ENCODE assay signal across 20 mouse cellular contexts in the genomic region with DNA sequence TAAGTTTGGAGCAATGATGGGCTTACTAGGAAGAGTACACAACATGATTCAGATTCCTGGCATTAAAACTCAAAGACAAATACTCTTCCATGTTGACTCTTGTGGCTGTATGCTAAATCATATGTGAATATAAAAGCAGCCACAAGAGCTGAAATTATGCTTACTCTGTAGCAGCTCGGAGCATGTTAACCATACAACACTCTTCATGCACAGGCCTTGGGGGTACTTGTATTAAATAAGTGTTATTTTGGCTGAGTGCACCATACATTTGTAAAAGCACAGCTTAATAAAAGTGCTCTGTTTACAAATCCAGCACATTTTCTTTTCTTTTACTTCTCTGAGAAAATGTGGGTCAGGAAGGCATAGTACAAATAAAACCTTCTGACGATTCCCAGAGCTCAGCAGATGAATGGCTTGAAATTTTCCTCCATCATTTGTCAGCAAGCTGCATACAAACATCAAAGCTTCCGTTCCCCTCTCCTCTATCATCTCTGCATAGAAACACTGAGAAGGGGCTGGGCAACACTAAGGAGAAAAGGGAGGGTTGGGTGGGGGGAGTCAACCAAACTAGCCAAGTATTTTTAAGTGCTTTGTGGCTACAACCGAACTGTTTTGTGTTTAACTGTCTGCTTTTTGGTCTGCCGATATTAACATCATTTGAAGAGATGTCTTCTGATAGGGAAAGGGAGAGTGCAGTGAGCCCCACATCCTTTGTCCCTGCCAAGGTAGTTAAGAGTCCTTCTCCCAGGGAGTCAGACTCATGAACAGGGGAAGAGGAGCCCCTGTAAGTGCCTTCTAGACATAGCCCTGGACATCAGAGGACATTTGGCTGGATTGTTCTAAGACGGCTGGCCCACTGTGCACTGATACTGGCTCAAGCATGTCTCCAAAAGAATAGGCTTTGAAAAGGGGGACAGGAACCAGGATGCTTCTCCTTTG.
DNase-seq lines count a peak whose midpoint lies in the region; ATAC-seq and TF ChIP-seq lines count a peak whose summit lies in the region.
"Had no signal": no experiment of that assay in that cellular context is flagged by ENCODE, and none has a peak within 500 bp of the region (broad histone marks: within the 10 kb centered on the region; RNA-seq: fewer than 3 reads in every experiment).

No protein-coding gene starts in this region.

- no peaks in the 10 kb centered on the region for H3K36me3 ChIP-seq in forebrain, postnatal 0 days (ENCODE audit: insufficient read depth)
- no peaks in the 10 kb centered on the region for H3K36me3 ChIP-seq in forebrain, embryonic 11.5 days (ENCODE audit: control insufficient read depth, insufficient read depth, low read length)
- H3K36me3 ChIP-seq in midbrain, embryonic 10.5 days: no peaks in the 10 kb centered on the region
- no peaks in the 10 kb centered on the region for H3K36me3 ChIP-seq in midbrain, embryonic 13.5 days
- no peaks in the 10 kb centered on the region for H3K36me3 ChIP-seq in limb, embryonic 13.5 days
- H3K36me3 ChIP-seq in stomach, postnatal 0 days (ENCODE audit: control insufficient read depth, insufficient read depth, low read length): no peaks in the 10 kb centered on the region
- H3K36me3 ChIP-seq in hindbrain, embryonic 16.5 days (ENCODE audit: control insufficient read depth, insufficient read depth, low read length): no peaks in the 10 kb centered on the region
- H3K36me3 ChIP-seq: forebrain, embryonic 12.5 days; kidney, embryonic 15.5 days had no signal

- WGBS in forebrain, postnatal 0 days: 42% methylated on average over 6 of the region's 6 CpGs
- WGBS in forebrain, embryonic 11.5 days: 66% methylated on average over 6 of the region's 6 CpGs
- WGBS in midbrain, embryonic 10.5 days: 78% methylated on average over 6 of the region's 6 CpGs
- 58% methylated on average over 6 of the region's 6 CpGs for WGBS in midbrain, embryonic 13.5 days
- 40% methylated on average over 6 of the region's 6 CpGs for WGBS in limb, embryonic 13.5 days
- WGBS in stomach, postnatal 0 days: 26% methylated on average over 6 of the region's 6 CpGs
- WGBS in hindbrain, embryonic 16.5 days: 52% methylated on average over 6 of the region's 6 CpGs

- H3K9ac ChIP-seq in forebrain, postnatal 0 days: no peak overlapping the region
- H3K9ac ChIP-seq in forebrain, embryonic 11.5 days (ENCODE audit: low read length): no peak overlapping the region
- H3K9ac ChIP-seq in midbrain, embryonic 13.5 days (replicated peaks): no peak overlapping the region
- no peak overlapping the region for H3K9ac ChIP-seq in limb, embryonic 13.5 days
- no peak overlapping the region for H3K9ac ChIP-seq in stomach, postnatal 0 days (ENCODE audit: low read length)
- no peak overlapping the region for H3K9ac ChIP-seq in hindbrain, embryonic 16.5 days (ENCODE audit: low read depth, low read length)
- H3K9ac ChIP-seq: forebrain, embryonic 12.5 days; kidney, embryonic 15.5 days had no signal

- intact Hi-C loops in gastrocnemius, postnatal 36 days (cut with DNase I): no loop called here

- ATAC-seq in forebrain, postnatal 0 days: peak; percentile 54; the same call in 1 of the 2 replicates
- ATAC-seq in forebrain, embryonic 11.5 days (replicated peaks; ENCODE audit: low FRiP score): no peak
- no peak for ATAC-seq in midbrain, embryonic 13.5 days
- ATAC-seq in limb, embryonic 13.5 days (ENCODE audit: low FRiP score, low read depth): no peak
- ATAC-seq in stomach, postnatal 0 days (ENCODE audit: low FRiP score, low TSS enrichment): peak; percentile 49; the same call in 1 of the 2 replicates
- no peak for ATAC-seq in hindbrain, embryonic 16.5 days
- ATAC-seq: hindbrain, postnatal 0 days had no signal

- no peaks in the 10 kb centered on the region for H3K9me3 ChIP-seq in forebrain, postnatal 0 days (ENCODE audit: low read length)
- H3K9me3 ChIP-seq in forebrain, embryonic 11.5 days (ENCODE audit: control insufficient read depth, low read length): no peaks in the 10 kb centered on the region
- no peaks in the 10 kb centered on the region for H3K9me3 ChIP-seq in midbrain, embryonic 10.5 days (replicated peaks)
- no peaks in the 10 kb centered on the region for H3K9me3 ChIP-seq in midbrain, embryonic 13.5 days
- no peaks in the 10 kb centered on the region for H3K9me3 ChIP-seq in limb, embryonic 13.5 days
- no peaks in the 10 kb centered on the region for H3K9me3 ChIP-seq in stomach, postnatal 0 days (ENCODE audit: control insufficient read depth, low read length)
- no peaks in the 10 kb centered on the region for H3K9me3 ChIP-seq in hindbrain, embryonic 16.5 days (ENCODE audit: control insufficient read depth, low read length)
- H3K9me3 ChIP-seq: forebrain, embryonic 12.5 days; kidney, embryonic 15.5 days had no signal

- DNase-seq in forebrain, postnatal 0 days: no peak
- DNase-seq in forebrain, embryonic 11.5 days (ENCODE audit: low spot score): no peak
- DNase-seq in midbrain, embryonic 10.5 days (ENCODE audit: low spot score): no peak
- DNase-seq in stomach, postnatal 0 days (ENCODE audit: low spot score): no peak
- no peak for DNase-seq in gastrocnemius, postnatal 36 days
- DNase-seq: adrenal gland, postnatal 10 days; cerebellum, adult 9-11 months; embryo, embryonic 11 days; heart, adult 18-20 months; thymus, postnatal 25 days had no signal

- H3K27ac ChIP-seq in forebrain, postnatal 0 days (ENCODE audit: low read depth, low read length): no peak overlapping the region
- H3K27ac ChIP-seq in forebrain, embryonic 11.5 days (ENCODE audit: low read depth, low read length): no peak overlapping the region
- H3K27ac ChIP-seq in midbrain, embryonic 10.5 days (replicated peaks): 0 out of 2 replicates have a peak overlapping the region, but pooled peaks have one; percentile 28
- no peak overlapping the region for H3K27ac ChIP-seq in midbrain, embryonic 13.5 days
- peak overlapping the region; percentile 76 for H3K27ac ChIP-seq in limb, embryonic 13.5 days
- H3K27ac ChIP-seq in stomach, postnatal 0 days (replicated peaks): 0 out of 2 replicates have a peak overlapping the region, but pooled peaks have one; percentile 37
- no peak overlapping the region for H3K27ac ChIP-seq in hindbrain, embryonic 16.5 days (ENCODE audit: low read depth, low read length)
- H3K27ac ChIP-seq: forebrain, embryonic 12.5 days; hindbrain, postnatal 0 days; kidney, embryonic 15.5 days; left cerebral cortex, adult 2 months had no signal

- no peak overlapping the region for H3K4me3 ChIP-seq in forebrain, postnatal 0 days (ENCODE audit: low read depth, low read length)
- H3K4me3 ChIP-seq in forebrain, embryonic 11.5 days (ENCODE audit: low read depth, low read length): no peak overlapping the region
- no peak overlapping the region for H3K4me3 ChIP-seq in midbrain, embryonic 10.5 days
- H3K4me3 ChIP-seq in midbrain, embryonic 13.5 days (replicated peaks): no peak overlapping the region
- no peak overlapping the region for H3K4me3 ChIP-seq in limb, embryonic 13.5 days
- H3K4me3 ChIP-seq in stomach, postnatal 0 days (ENCODE audit: low read depth, low read length): no peak overlapping the region
- H3K4me3 ChIP-seq in hindbrain, embryonic 16.5 days (ENCODE audit: low read length): no peak overlapping the region
- H3K4me3 ChIP-seq: forebrain, embryonic 12.5 days; kidney, embryonic 15.5 days; layer of hippocampus, adult 2 months; left cerebral cortex, adult 2 months had no signal

- TF ChIP-seq EP300 in stomach, postnatal 0 days (optimal IDR thresholded peaks at IDR 0.05): no peak

- H3K4me1 ChIP-seq in forebrain, postnatal 0 days (ENCODE audit: insufficient read depth): no peaks in the 10 kb centered on the region
- no peaks in the 10 kb centered on the region for H3K4me1 ChIP-seq in forebrain, embryonic 11.5 days (replicated peaks; ENCODE audit: control insufficient read depth, insufficient read depth, low read length)
- H3K4me1 ChIP-seq in midbrain, embryonic 10.5 days: peaks cover 7% of the 10 kb centered on the region; the same call in 1 of the 2 replicates
- H3K4me1 ChIP-seq in midbrain, embryonic 13.5 days (replicated peaks): peaks cover 3% of the 10 kb centered on the region
- peaks cover 24% of the 10 kb centered on the region for H3K4me1 ChIP-seq in limb, embryonic 13.5 days
- no peaks in the 10 kb centered on the region for H3K4me1 ChIP-seq in stomach, postnatal 0 days (replicated peaks; ENCODE audit: control insufficient read depth, insufficient read depth)
- H3K4me1 ChIP-seq in hindbrain, embryonic 16.5 days (ENCODE audit: control insufficient read depth, insufficient read depth, low read depth, low read length): no peaks in the 10 kb centered on the region
- H3K4me1 ChIP-seq: forebrain, embryonic 12.5 days had no signal

- TF ChIP-seq CTCF in forebrain, postnatal 0 days (IDR thresholded peaks at IDR 0.05; ENCODE audit: low read depth): no peak
- TF ChIP-seq CTCF in stomach, postnatal 0 days (IDR thresholded peaks at IDR 0.05; ENCODE audit: low read depth): no peak

- no peak overlapping the region for H3K4me2 ChIP-seq in forebrain, postnatal 0 days (ENCODE audit: low read depth)
- H3K4me2 ChIP-seq in forebrain, embryonic 11.5 days (ENCODE audit: low read depth, low read length, severe bottlenecking): no peak overlapping the region
- no peak overlapping the region for H3K4me2 ChIP-seq in midbrain, embryonic 13.5 days (replicated peaks)
- no peak overlapping the region for H3K4me2 ChIP-seq in limb, embryonic 13.5 days (replicated peaks)
- no peak overlapping the region for H3K4me2 ChIP-seq in stomach, postnatal 0 days (replicated peaks; ENCODE audit: low read depth)
- no peak overlapping the region for H3K4me2 ChIP-seq in hindbrain, embryonic 16.5 days (ENCODE audit: low read length)
- H3K4me2 ChIP-seq: forebrain, embryonic 12.5 days; kidney, embryonic 15.5 days; liver, embryonic 11.5 days had no signal

- no peaks in the 10 kb centered on the region for H3K27me3 ChIP-seq in forebrain, postnatal 0 days (ENCODE audit: insufficient read depth, low read length)
- no peaks in the 10 kb centered on the region for H3K27me3 ChIP-seq in forebrain, embryonic 11.5 days (ENCODE audit: control insufficient read depth, insufficient read depth, low read length)
- H3K27me3 ChIP-seq in midbrain, embryonic 10.5 days (ENCODE audit: low read depth, poor library complexity, severe bottlenecking): no peaks in the 10 kb centered on the region
- no peaks in the 10 kb centered on the region for H3K27me3 ChIP-seq in midbrain, embryonic 13.5 days
- H3K27me3 ChIP-seq in limb, embryonic 13.5 days: no peaks in the 10 kb centered on the region
- H3K27me3 ChIP-seq in stomach, postnatal 0 days (ENCODE audit: control insufficient read depth, insufficient read depth, low read length): no peaks in the 10 kb centered on the region
- H3K27me3 ChIP-seq in hindbrain, embryonic 16.5 days (replicated peaks; ENCODE audit: control insufficient read depth, insufficient read depth, low read length): no peaks in the 10 kb centered on the region
- H3K27me3 ChIP-seq: CH12.LX; forebrain, embryonic 12.5 days; kidney, embryonic 15.5 days had no signal

Comparison
In these comparisons a context has a peak if more than half of its experiments do, and no peak if none do; other contexts are left out.
1. ATAC-seq: peak in forebrain, postnatal 0 days (single experiment) and stomach, postnatal 0 days (single experiment); none in forebrain, embryonic 11.5 days (single experiment), midbrain, embryonic 13.5 days (single experiment), limb, embryonic 13.5 days (single experiment) and hindbrain, embryonic 16.5 days (single experiment).
2. H3K27ac ChIP-seq: peak in midbrain, embryonic 10.5 days (single experiment), limb, embryonic 13.5 days (single experiment) and stomach, postnatal 0 days (single experiment); none in forebrain, postnatal 0 days (single experiment), forebrain, embryonic 11.5 days (single experiment), midbrain, embryonic 13.5 days (single experiment) and hindbrain, embryonic 16.5 days (single experiment).